Mouse (Mus musculus) spleen, adult 2 months (tissue): ENCODE results near the gene Tmc7. TPM values are rescaled to one million over a fixed set of nuclear protein-coding genes. Genes with fewer than 3 reads are reported as not detected.

Experiments used
- DNase-seq, 2 experiments: peaks; one replicate each; pipeline versions ENCODE4 v3.0.0 to v3.0.0-alpha.2; 2012 to 2021; ENCODE audit warnings: low spot score in 2 of 2, low read depth in 1 of 2
- H3K27ac ChIP-seq: fragments of 200-500 bp; 2 replicates; pipeline ENCODE4 v1.5.1; 2012; ENCODE audit warnings: low read length, inconsistent platforms; ENCODE audit not compliant: insufficient read depth
- H3K27me3 ChIP-seq: fragments of 200-500 bp; 2 replicates; pipeline ENCODE4 v1.6.1; 2012; ENCODE audit warnings: mild to moderate bottlenecking, moderate library complexity, low read length, inconsistent platforms; ENCODE audit not compliant: control insufficient read depth, insufficient read depth
- H3K36me3 ChIP-seq: fragments of 200-500 bp; 2 replicates; pipeline ENCODE4 v1.6.1; 2012; ENCODE audit warnings: mild to moderate bottlenecking, low read length, inconsistent platforms; ENCODE audit not compliant: control insufficient read depth, insufficient read depth
- H3K4me1 ChIP-seq: fragments of 200-500 bp; 2 replicates; pipeline ENCODE4 v1.6.1; 2011; ENCODE audit warnings: inconsistent platforms; ENCODE audit not compliant: control insufficient read depth, insufficient read depth, insufficient read length
- H3K4me3 ChIP-seq: fragments of 200-500 bp; 2 replicates; pipeline ENCODE4 v1.5.1; 2011; ENCODE audit warnings: mild to moderate bottlenecking, inconsistent platforms; ENCODE audit not compliant: insufficient read depth, insufficient read length; ENCODE audit errors: extremely low read depth
- CTCF ChIP-seq: fragments of 200-500 bp; IDR thresholded peaks from 2 replicates; pipeline ENCODE4 v1.5.1; 2011; ENCODE audit warnings: mild to moderate bottlenecking, inconsistent platforms; ENCODE audit not compliant: insufficient read depth, insufficient read length, insufficient replicate concordance; ENCODE audit errors: extremely low read depth
- POLR2A ChIP-seq: fragments of 200-500 bp; IDR thresholded peaks from 2 replicates; pipeline ENCODE4 v1.6.1; 2011; ENCODE audit warnings: low read depth, low read length, inconsistent platforms
- WGBS: fragments of 180-500 bp; shearing (Covaris S2); methylation state at CpG from one replicate; pipeline ENCODE4 v1.1.7; 2018; 5-methylcytosine and 5-hydroxymethylcytosine counted together
- polyA plus RNA-seq: library from polyadenylated mRNA; depleted of rRNA; stranded (reverse); fragments of >200 nt; gene quantifications from 2 replicates; pipeline ENCODE4 v1.2.3, GENCODE M21; 2012

Gene Tmc7
- polyA plus RNA-seq, 1 experiment, result 0.07 TPM

DNA sequence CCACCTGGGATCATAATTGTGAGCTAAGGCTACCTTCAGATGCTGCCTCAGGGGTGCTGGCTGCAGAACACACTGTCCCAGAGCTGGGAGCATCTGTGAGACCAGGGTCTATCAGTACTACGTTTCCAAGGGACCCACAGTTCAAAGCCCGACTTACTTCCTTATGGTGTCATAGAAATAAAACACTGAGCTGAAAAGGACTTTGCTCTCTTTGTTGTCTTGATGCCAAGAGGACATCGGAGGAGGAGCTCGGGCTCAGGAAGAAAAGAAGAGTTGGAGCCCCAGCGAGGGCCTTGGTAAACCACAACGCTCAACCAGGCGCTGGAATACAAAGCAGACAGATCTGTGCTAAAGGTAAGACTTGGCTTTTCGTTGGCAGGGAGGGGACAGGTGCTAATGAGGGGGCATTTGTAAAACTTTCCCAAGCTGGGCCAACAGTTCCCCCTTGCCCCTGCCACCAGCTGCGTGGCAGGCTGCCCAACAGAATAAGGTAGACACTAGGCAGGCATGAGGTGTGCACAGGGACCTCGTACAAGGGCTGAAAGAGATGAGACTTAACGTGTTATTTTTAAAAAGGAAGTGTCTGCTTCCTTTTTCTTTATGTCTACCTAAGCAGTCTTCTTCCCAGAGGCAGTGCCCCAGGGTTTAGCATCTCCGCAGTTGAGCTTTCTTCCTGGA is 15.6 kb upstream of the Tmc7 start:
- no peak for DNase-seq
- Histone ChIP-seq H3K27ac (no peak overlapping the region), H3K36me3 (no peaks in the 10 kb centered on the region), H3K27me3 (no peaks in the 10 kb centered on the region; the same call in 1 of the 2 replicates), H3K4me3 (no peak overlapping the region), H3K4me1 (no peaks in the 10 kb centered on the region)
- TF ChIP-seq CTCF, result no peak
- no peak for TF ChIP-seq POLR2A
- 15% methylated on average over 12 of the region's 12 CpGs for WGBS

DNA sequence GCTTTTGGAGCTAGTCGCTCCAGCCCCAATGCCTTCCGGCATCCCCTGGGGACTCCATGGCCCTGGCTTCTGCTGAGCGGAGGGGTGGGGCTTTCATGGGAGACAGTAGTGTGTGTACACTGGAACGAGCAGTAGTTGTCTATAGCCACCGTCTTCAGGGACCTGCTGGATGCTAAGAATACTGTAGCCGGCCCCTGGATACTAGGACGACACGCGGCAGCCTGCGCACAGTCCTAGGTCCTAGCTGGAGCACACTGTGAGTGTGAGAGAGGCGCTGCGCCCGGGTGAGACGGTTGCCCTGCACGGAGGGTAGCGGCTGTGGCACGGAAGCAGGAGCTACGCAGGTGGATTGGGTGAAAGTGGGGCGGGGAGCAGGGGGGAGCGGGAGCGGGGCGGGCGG is 12.7 kb upstream of the Tmc7 start, which contains the start of gene Tmc5:
TSS of gene Tmc5 (plus strand) at position 97 of the 400 bp plus-strand sequence.
- WGBS, result 8% methylated on average over 23 of the region's 23 CpGs
- peaks cover 1% of the 10 kb centered on the region; the same call in 1 of the 2 replicates for H3K27me3 ChIP-seq
- TF ChIP-seq CTCF (no peak), POLR2A (no peak)

GRCm38 (mm10) chr7:118596271-118596670 is 11.7 kb upstream of the Tmc7 start:
- Histone ChIP-seq H3K36me3 (no peaks in the 10 kb centered on the region), H3K4me1 (no peaks in the 10 kb centered on the region), H3K4me3 (no peak overlapping the region), H3K27me3 (peaks cover 1% of the 10 kb centered on the region; the same call in 1 of the 2 replicates), H3K27ac (no peak overlapping the region)
- DNase-seq, result no peak
- no peak for TF ChIP-seq CTCF
- no peak for TF ChIP-seq POLR2A
- WGBS, result 47% methylated on average over 11 of the region's 11 CpGs

More for the DNA sequence above, 12.7 kb upstream of the Tmc7 start, which contains the start of gene Tmc5:
- Histone ChIP-seq H3K36me3 (no peaks in the 10 kb centered on the region), H3K4me3 (no peak within 1 kb of the TSS), H3K27ac (no peak within 1 kb of the TSS), H3K4me1 (no peaks in the 10 kb centered on the region)
- no peak for DNase-seq

GRCm38 (mm10) chr7:118595228-118595627 is 10.7 kb upstream of the Tmc7 start:
- peaks cover 1% of the 10 kb centered on the region; the same call in 1 of the 2 replicates for H3K27me3 ChIP-seq
- WGBS, result 3% methylated on average over 14 of the region's 14 CpGs
- no peak overlapping the region for H3K4me3 ChIP-seq
- peak; percentile 46 to 79 for DNase-seq
- no peaks in the 10 kb centered on the region for H3K4me1 ChIP-seq
- no peak overlapping the region for H3K27ac ChIP-seq
- H3K36me3 ChIP-seq, result no peaks in the 10 kb centered on the region
- TF ChIP-seq CTCF (peak; percentile 96), POLR2A (no peak)

- Histone ChIP-seq H3K4me3 (no peak overlapping the region), H3K36me3 (no peaks in the 10 kb centered on the region), H3K27me3 (peaks cover 1% of the 10 kb centered on the region; the same call in 1 of the 2 replicates), H3K27ac (no peak overlapping the region), H3K4me1 (no peaks in the 10 kb centered on the region)
- 44% methylated on average over 10 of the region's 10 CpGs for WGBS
- DNase-seq, result no peak
- TF ChIP-seq POLR2A (no peak), CTCF (no peak)
These were observed 10.1 kb upstream of the Tmc7 start for GRCm38 (mm10) chr7:118594611-118595010.

DNA sequence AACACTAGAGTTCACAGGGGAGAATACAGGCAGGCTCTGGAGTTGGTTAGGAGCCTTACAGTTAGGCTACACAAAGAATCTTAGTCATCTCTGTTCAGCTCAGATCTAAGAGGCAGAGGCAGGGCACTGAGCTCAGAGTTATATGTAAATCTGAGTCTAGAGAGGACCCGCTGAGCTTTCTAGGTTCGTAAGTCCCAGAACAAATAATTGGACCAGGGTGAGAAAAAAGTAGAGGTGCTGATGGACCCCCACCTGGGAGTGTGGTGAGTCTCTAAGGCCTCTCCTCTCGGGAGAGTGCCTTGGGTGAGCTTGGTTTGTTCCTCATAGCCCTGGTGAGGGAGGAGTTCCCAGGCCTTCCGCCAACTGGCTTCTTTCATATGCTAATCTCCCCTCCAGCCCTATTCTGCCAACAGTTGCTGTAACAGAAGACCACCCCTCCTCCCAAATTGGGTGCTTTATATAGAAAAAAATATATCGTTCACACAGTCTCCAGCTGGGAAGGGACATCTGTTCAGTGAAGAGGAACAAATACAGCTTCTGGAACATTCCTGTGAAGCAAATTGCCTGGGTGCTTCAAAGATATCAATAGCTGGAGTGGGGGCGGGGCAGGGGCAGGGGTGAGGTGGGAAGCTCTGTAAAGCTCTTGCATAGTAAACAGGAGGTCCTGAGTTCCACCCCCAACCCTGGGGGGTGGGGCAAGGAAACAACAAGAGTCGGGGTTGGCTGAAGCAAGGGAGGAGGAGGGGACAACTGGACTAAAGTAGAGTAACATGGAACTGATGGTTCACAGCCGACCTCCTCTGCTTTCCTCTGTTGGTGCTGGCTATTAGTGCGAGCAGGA is 9.3 kb upstream of the Tmc7 start:
- no peak for TF ChIP-seq CTCF
- TF ChIP-seq POLR2A, result no peak
- Histone ChIP-seq H3K27me3 (peaks cover 1% of the 10 kb centered on the region; the same call in 1 of the 2 replicates), H3K27ac (no peak overlapping the region), H3K36me3 (no peaks in the 10 kb centered on the region), H3K4me3 (no peak overlapping the region), H3K4me1 (no peaks in the 10 kb centered on the region)
- no peak for DNase-seq
- 52% methylated on average over 9 of the region's 9 CpGs for WGBS

- TF ChIP-seq POLR2A, result no peak
- TF ChIP-seq CTCF, result no peak
- Histone ChIP-seq H3K4me3 (no peak overlapping the region), H3K27ac (no peak overlapping the region), H3K4me1 (no peaks in the 10 kb centered on the region), H3K36me3 (no peaks in the 10 kb centered on the region), H3K27me3 (peaks cover 1% of the 10 kb centered on the region; the same call in 1 of the 2 replicates)
- WGBS, result 70% methylated on average over 6 of the region's 6 CpGs
- DNase-seq, result no peak
These were observed 7.6 kb upstream of the Tmc7 start for GRCm38 (mm10) chr7:118592146-118592545.
